Mouse (Mus musculus): ENCODE results near the gene Efcab14. TPM values are rescaled to one million over a fixed set of nuclear protein-coding genes. Genes with fewer than 3 reads are reported as not detected.

Gene Efcab14
- polyA plus RNA-seq (2014; fragmentation: Nextera tagmentation; extraction: Ambion mirVana) = 23.9 and 25.5 TPM in 2 replicates

DNA sequence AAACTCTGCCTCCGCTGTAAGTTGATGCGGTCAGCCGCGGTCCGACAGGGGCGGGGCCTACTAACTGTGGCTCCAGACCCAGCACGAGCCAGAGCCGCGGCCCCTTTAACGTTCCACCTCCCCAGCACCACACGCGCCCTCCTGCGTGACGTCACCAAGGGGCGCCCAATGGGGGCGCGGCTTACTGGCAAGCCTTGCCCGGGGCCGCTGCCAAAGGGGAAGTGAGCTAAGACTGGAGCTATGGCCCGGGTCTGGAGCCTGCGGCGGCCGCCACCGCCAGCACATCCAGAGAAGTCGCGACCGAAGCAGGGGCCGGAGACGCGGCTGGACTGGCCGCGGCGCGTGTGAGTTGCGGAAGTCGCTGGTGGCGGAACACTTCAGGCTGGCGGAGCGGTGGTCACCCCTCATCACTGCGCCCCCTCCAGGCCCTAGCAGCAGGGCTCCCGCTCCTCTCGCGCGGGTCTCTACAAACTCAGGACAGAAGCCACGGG lies at the start of gene Efcab14:
Gene Efcab14 (plus strand): TSS at position 194 of the 491 bp plus-strand sequence.
- Histone ChIP-seq H3K27me3 (ENCODE audit: control insufficient read depth, insufficient read depth, low read length) (no peaks in the 10 kb centered on the region), H3K9me3 (ENCODE audit: control insufficient read depth, low read length) (no peaks in the 10 kb centered on the region), H3K4me3 (replicated peaks; ENCODE audit: low read length) (peak within 1 kb of the TSS; percentile 85), H3K4me2 (replicated peaks) (peak within 1 kb of the TSS; percentile 81), H3K4me1 (replicated peaks; ENCODE audit: control insufficient read depth, insufficient read depth, low read length) (peaks cover 15% of the 10 kb centered on the region), H3K36me3 (replicated peaks; ENCODE audit: control insufficient read depth, insufficient read depth) (peaks cover 26% of the 10 kb centered on the region), H3K9ac (peak within 1 kb of the TSS; percentile 84), H3K27ac (peak within 1 kb of the TSS; percentile 83)
- DNase-seq (ENCODE audit: low spot score) (peak; percentile 98), ATAC-seq (ENCODE audit: low FRiP score) (peak; percentile 100)
- WGBS = under 1% methylated on average over 45 of the region's 45 CpGs

DNA sequence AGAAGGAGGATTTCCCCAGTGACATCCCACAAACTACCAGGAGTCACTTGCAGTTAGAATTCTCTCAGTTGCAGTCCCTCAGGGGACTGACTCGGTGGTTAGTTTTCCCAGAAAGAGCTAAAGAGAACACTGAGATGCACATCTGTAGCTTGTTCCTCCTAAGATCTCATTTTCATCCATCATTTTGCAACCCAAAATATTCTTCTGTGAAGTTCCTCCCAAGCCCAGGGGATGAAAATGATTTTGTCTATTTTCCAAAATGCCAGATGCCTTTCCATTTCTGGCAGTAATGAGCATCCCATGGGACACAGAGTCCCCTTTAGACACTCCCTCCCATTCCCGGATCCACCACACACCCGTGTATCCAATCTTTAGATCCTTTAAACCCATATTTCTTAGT lies 36.1 kb upstream of the Efcab14 start:
- Histone ChIP-seq H3K9ac (no peak overlapping the region), H3K9me3 (ENCODE audit: control insufficient read depth, low read length) (no peaks in the 10 kb centered on the region), H3K4me3 (replicated peaks; ENCODE audit: low read length) (no peak overlapping the region), H3K27ac (no peak overlapping the region), H3K4me1 (replicated peaks; ENCODE audit: control insufficient read depth, insufficient read depth, low read length) (no peaks in the 10 kb centered on the region), H3K36me3 (replicated peaks; ENCODE audit: control insufficient read depth, insufficient read depth) (no peaks in the 10 kb centered on the region), H3K4me2 (replicated peaks) (no peak overlapping the region), H3K27me3 (ENCODE audit: control insufficient read depth, insufficient read depth, low read length) (no peaks in the 10 kb centered on the region)
- DNase-seq (ENCODE audit: low spot score) (no peak), ATAC-seq (ENCODE audit: low FRiP score) (no peak)
- 82% methylated on average over 3 of the region's 3 CpGs for WGBS

DNA sequence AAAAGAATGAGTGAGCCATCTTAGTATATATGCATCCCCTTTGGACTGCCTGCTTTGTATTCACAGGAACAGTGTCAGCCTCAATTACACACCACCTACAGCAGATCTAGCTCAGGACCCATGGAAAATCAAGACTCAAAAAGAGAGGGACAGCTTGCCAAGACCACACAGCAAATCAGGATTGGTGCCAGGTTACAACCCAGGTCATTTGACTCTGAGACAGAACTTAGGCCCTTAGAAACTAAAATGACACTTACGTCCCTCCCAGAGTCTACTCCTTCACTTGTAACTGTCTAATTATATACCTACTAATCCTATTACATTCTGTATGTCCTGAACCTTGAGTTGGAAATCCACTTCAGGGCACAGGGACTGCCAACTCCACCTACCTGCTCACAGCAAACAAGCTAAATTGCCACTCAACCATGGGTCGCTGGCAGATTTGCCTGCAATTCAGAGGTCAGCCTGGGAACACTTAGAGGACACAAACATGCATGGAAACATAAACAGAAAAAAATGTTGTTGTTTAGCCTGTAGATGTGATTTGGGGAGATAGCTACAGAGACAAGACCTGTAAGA lies 33.5 kb upstream of the Efcab14 start:
- H3K36me3 ChIP-seq (replicated peaks; ENCODE audit: control insufficient read depth, insufficient read depth) = no peaks in the 10 kb centered on the region
- no peaks in the 10 kb centered on the region for H3K4me1 ChIP-seq (replicated peaks; ENCODE audit: control insufficient read depth, insufficient read depth, low read length)
- H3K9me3 ChIP-seq (ENCODE audit: control insufficient read depth, low read length) = no peaks in the 10 kb centered on the region
- 94% methylated on average over 2 of the region's 2 CpGs for whole genome bisulfite sequencing
- H3K4me3 ChIP-seq (replicated peaks; ENCODE audit: low read length) = no peak overlapping the region
- H3K9ac ChIP-seq = no peak overlapping the region
- no peak overlapping the region for H3K27ac ChIP-seq
- no peak for ATAC-seq (ENCODE audit: low FRiP score)
- H3K4me2 ChIP-seq (replicated peaks) = no peak overlapping the region
- no peak for DNase-seq (ENCODE audit: low spot score)
- no peaks in the 10 kb centered on the region for H3K27me3 ChIP-seq (ENCODE audit: control insufficient read depth, insufficient read depth, low read length)

DNA sequence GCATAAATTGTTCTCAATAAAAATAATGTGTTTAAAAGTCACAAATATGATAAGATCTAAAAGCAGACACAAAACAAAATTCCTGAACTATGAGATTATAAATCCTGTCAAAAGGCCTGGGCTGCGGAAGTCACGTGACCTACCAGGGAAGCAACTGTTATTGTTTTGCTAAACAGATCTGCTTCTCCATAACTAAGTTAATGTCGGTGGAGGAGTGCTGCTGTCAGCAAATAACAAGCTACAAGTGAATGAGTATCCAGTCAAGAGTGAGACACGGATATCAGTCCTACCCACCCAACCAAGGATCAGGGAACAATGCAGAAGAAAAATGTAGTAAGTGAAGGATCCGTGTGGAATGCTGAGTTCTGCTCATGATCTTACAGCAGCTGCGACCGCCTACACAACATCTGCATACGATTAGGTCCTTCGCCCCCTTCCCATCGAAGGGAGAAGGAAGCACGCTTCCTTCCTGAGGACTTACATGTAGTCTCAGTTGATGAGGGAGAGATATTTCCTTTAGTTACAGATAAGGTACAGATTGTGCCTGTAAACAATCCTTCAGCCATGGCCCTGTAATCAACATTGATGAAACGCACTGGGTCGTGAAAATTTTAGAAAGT lies 28.5 kb upstream of the Efcab14 start:
- Histone ChIP-seq H3K4me3 (replicated peaks; ENCODE audit: low read length) (no peak overlapping the region), H3K36me3 (replicated peaks; ENCODE audit: control insufficient read depth, insufficient read depth) (no peaks in the 10 kb centered on the region), H3K9ac (no peak overlapping the region), H3K27me3 (ENCODE audit: control insufficient read depth, insufficient read depth, low read length) (no peaks in the 10 kb centered on the region), H3K9me3 (ENCODE audit: control insufficient read depth, low read length) (no peaks in the 10 kb centered on the region), H3K4me2 (replicated peaks) (no peak overlapping the region), H3K4me1 (replicated peaks; ENCODE audit: control insufficient read depth, insufficient read depth, low read length) (no peaks in the 10 kb centered on the region), H3K27ac (no peak overlapping the region)
- ATAC-seq (ENCODE audit: low FRiP score) = no peak
- 72% methylated on average over 13 of the region's 13 CpGs for WGBS
- no peak for DNase-seq (ENCODE audit: low spot score)

DNA sequence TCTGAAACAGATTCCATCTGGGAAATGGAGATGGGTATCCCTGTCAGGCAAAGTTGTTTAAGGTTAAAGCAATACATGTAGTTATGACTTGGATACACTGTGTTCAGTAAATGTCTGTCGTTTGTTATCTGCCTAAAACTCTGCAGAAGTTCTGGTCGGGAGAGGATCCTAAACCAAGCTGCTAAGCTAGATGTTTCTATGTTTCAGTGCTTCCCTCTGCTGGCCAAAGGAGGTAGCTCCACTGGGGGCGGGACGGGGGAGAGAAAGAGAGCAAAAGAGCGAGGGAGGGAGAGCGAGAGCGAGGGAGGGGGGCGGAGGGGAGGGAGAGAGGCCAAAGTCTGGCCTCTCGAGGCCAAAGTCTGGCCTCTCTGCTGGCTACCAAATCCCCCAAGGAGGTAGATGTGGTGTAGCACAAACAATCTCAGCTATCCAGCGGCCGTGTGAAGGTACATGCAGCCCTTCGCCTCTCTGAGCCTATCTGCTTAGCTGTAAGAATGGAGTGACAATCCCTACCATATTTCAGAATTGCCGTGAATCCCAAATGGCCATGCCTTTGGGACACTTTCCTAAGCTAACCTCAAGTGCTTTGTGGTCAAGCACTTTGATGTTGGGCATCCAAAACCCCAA lies 27.6 kb upstream of the Efcab14 start:
- no peaks in the 10 kb centered on the region for H3K4me1 ChIP-seq (replicated peaks; ENCODE audit: control insufficient read depth, insufficient read depth, low read length)
- no peaks in the 10 kb centered on the region for H3K27me3 ChIP-seq (ENCODE audit: control insufficient read depth, insufficient read depth, low read length)
- H3K4me3 ChIP-seq (replicated peaks; ENCODE audit: low read length) = peak overlapping the region; percentile 20; the same call in 1 of the 2 replicates
- H3K27ac ChIP-seq = no peak overlapping the region
- 12% methylated on average over 10 of the region's 13 CpGs for WGBS
- peak; percentile 83 for DNase-seq (ENCODE audit: low spot score)
- H3K9ac ChIP-seq = peak overlapping the region; percentile 32; the same call in 1 of the 2 replicates
- no peaks in the 10 kb centered on the region for H3K9me3 ChIP-seq (ENCODE audit: control insufficient read depth, low read length)
- ATAC-seq (ENCODE audit: low FRiP score) = peak; percentile 66; the same call in 1 of the 2 replicates
- H3K4me2 ChIP-seq (replicated peaks) = peak overlapping the region; percentile 51
- no peaks in the 10 kb centered on the region for H3K36me3 ChIP-seq (replicated peaks; ENCODE audit: control insufficient read depth, insufficient read depth)

DNA sequence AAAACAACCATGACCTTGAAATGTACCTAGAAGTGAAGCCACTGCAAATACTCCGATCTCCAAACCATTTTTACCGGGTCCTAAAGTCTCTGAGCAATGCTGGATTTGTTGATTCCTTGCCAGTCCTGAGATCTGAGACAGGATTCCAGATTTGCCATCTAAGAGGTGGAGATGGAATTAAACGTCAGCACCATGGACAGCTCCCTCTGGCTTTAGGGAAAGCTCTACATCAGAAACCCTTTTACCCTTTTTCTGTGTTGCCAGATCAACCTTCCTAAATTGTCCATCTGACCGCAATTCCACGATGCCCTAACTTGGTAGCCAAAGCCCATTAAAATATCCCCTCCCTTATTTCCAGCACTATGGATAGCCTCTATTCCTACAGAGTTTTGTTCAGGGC lies 8.8 kb upstream of the Efcab14 start:
- ATAC-seq (ENCODE audit: low FRiP score) = no peak
- H3K27ac ChIP-seq = no peak overlapping the region
- H3K4me3 ChIP-seq (replicated peaks; ENCODE audit: low read length) = no peak overlapping the region
- 14% methylated on average over 5 of the region's 5 CpGs for WGBS
- no peak overlapping the region for H3K4me2 ChIP-seq (replicated peaks)
- no peaks in the 10 kb centered on the region for H3K36me3 ChIP-seq (replicated peaks; ENCODE audit: control insufficient read depth, insufficient read depth)
- H3K27me3 ChIP-seq (ENCODE audit: control insufficient read depth, insufficient read depth, low read length) = peaks cover 21% of the 10 kb centered on the region
- H3K4me1 ChIP-seq (replicated peaks; ENCODE audit: control insufficient read depth, insufficient read depth, low read length) = no peaks in the 10 kb centered on the region
- H3K9me3 ChIP-seq (ENCODE audit: control insufficient read depth, low read length) = 0 out of 2 replicates have a peak, but pooled peaks cover 5% of the 10 kb centered on the region
- no peak overlapping the region for H3K9ac ChIP-seq
- DNase-seq (ENCODE audit: low spot score) = peak; percentile 66

DNA sequence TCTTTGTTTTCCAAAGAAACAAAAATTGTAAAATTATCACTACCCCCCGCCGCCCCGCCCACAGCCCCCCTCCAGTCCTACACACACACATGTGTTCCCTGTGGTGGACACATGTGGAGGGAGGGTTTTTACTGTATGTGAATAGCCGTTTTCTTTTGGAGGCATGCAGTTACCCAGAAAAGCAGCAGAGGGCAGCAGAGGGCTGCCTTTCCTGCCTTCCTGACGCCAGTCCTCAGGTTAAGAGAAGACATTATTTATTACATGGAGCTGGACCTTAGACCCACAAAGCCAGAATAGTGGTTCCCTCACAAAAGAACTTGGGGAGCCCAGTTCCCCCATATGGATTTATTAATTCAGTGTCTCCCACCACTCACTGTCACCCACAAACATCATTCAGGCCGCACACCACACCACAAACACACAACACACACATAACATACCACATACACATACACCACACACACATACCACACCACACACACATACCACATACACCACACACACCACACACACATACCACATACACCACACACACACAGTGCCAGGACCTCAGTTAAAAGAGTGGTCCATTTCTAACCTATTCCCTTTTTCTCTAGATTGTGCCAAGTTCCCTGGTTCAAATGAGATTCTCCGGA lies 5.8 kb upstream of the Efcab14 start:
- Histone ChIP-seq H3K27me3 (ENCODE audit: control insufficient read depth, insufficient read depth, low read length) (peaks cover 17% of the 10 kb centered on the region), H3K4me2 (replicated peaks) (no peak overlapping the region), H3K9me3 (ENCODE audit: control insufficient read depth, low read length) (0 out of 2 replicates have a peak, but pooled peaks cover 5% of the 10 kb centered on the region), H3K36me3 (replicated peaks; ENCODE audit: control insufficient read depth, insufficient read depth) (no peaks in the 10 kb centered on the region), H3K9ac (no peak overlapping the region), H3K4me1 (replicated peaks; ENCODE audit: control insufficient read depth, insufficient read depth, low read length) (no peaks in the 10 kb centered on the region), H3K27ac (no peak overlapping the region), H3K4me3 (replicated peaks; ENCODE audit: low read length) (no peak overlapping the region)
- ATAC-seq (ENCODE audit: low FRiP score) (peak; percentile 82), DNase-seq (ENCODE audit: low spot score) (peak; percentile 87)
- WGBS = 25% methylated on average over 7 of the region's 7 CpGs

DNA sequence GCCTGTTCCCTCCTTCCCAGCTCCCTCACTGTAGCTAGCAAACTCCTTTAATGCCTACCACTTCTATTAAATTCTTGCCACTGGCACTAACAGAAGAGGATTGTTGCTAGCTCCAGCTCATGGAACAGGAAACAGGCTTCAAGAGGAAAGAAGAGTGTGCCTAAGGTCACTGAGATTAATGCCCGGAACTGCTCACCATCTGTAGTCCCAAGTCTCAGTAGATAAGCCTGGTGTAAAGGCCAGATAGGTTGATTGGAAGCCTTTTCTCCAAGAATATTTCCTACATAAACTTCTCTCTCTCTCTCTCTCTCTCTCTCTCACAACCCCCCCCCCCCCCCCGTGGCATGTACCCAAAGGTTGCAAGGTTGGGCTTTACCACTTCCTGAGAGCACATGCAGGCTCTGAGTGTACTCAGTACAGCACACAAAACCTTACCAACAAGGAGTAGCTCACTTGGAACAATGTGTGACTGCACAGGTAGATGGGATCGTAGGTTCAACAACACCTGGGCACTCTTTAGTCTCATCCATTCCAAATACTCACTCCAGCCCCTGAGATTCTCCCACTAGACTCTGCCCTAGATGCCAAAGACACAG lies 5.2 kb upstream of the Efcab14 start:
- Histone ChIP-seq H3K27ac (no peak overlapping the region), H3K4me1 (replicated peaks; ENCODE audit: control insufficient read depth, insufficient read depth, low read length) (no peaks in the 10 kb centered on the region), H3K9ac (no peak overlapping the region), H3K4me2 (replicated peaks) (no peak overlapping the region), H3K27me3 (ENCODE audit: control insufficient read depth, insufficient read depth, low read length) (peaks cover 14% of the 10 kb centered on the region), H3K4me3 (replicated peaks; ENCODE audit: low read length) (no peak overlapping the region), H3K36me3 (replicated peaks; ENCODE audit: control insufficient read depth, insufficient read depth) (no peaks in the 10 kb centered on the region), H3K9me3 (ENCODE audit: control insufficient read depth, low read length) (0 out of 2 replicates have a peak, but pooled peaks cover 5% of the 10 kb centered on the region)
- ATAC-seq (ENCODE audit: low FRiP score) = no peak
- 85% methylated on average over 3 of the region's 3 CpGs for WGBS
- DNase-seq (ENCODE audit: low spot score) = no peak

DNA sequence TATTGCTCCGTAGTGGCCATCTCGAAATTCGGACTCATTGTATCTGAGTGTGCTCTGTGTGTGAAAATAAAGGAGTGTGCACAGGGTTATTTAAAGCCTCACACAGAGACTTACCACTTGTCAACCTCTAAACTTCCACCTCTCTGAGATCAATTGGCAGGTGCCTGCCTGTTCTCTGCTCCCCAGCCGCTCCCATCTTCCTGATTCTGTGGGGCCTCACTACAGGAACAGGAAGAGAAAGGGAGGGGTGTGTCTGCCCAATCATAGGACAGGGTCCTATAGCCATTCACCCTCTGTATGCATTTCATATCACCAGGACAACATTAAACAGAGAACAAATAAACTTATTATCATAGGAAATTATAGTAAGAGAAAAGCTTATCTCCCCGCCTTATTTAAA lies 3.8 kb upstream of the Efcab14 start:
- H3K9ac ChIP-seq = no peak overlapping the region
- 0 out of 2 replicates have a peak, but pooled peaks cover 5% of the 10 kb centered on the region for H3K9me3 ChIP-seq (ENCODE audit: control insufficient read depth, low read length)
- WGBS = 87% methylated on average over 5 of the region's 5 CpGs
- DNase-seq (ENCODE audit: low spot score) (no peak), ATAC-seq (ENCODE audit: low FRiP score) (no peak)
- no peaks in the 10 kb centered on the region for H3K36me3 ChIP-seq (replicated peaks; ENCODE audit: control insufficient read depth, insufficient read depth)
- peaks cover 7% of the 10 kb centered on the region for H3K4me1 ChIP-seq (replicated peaks; ENCODE audit: control insufficient read depth, insufficient read depth, low read length)
- H3K27ac ChIP-seq = no peak overlapping the region
- H3K4me2 ChIP-seq (replicated peaks) = no peak overlapping the region
- H3K4me3 ChIP-seq (replicated peaks; ENCODE audit: low read length) = no peak overlapping the region
- H3K27me3 ChIP-seq (ENCODE audit: control insufficient read depth, insufficient read depth, low read length) = peaks cover 13% of the 10 kb centered on the region
